Mouse (Mus musculus): Measurements from ENCODE around the gene Robo4.

- TF ChIP-seq CTCF (conservative IDR thresholded peaks at IDR 0.05 in 1 of 2, IDR thresholded peaks at IDR 0.05 in 1 of 2; ENCODE audit: low read depth in 2 of 2, low read length in 2 of 2) (no peak), CHD2 (IDR thresholded peaks at IDR 0.05; ENCODE audit: low read length) (no peak), BHLHE40 (IDR thresholded peaks at IDR 0.05; ENCODE audit: low read depth, low read length) (no peak), NELFE (IDR thresholded peaks at IDR 0.05; ENCODE audit: low read depth, low read length) (no peak), ZKSCAN1 (IDR thresholded peaks at IDR 0.05; ENCODE audit: borderline replicate concordance, low read depth, low read length) (no peak), POLR2A (IDR thresholded peaks at IDR 0.05; ENCODE audit: low read depth, low read length) (no peak), EP300 (IDR thresholded peaks at IDR 0.05; ENCODE audit: low read length) (no peak)
These were observed 58.6 kb downstream of the Robo4 start for GRCm38 (mm10) chr9:37460043-37460960.

Measured in CH12.LX (cell line).